Mouse (Mus musculus) forebrain, embryonic 12.5 days (tissue): ENCODE data around the gene Zfp663. TPM values are rescaled to one million over a fixed set of nuclear protein-coding genes. Genes with fewer than 3 reads are reported as not detected.
A peak's percentile ranks its signal among the peaks of the same experiment; 100 is the strongest.

Experiments used
- ATAC-seq: fragments of 200-750 bp; cut with Nextera tagmentation; 2 replicates; pipeline ENCODE4 v1.8.0; 2017; ENCODE audit warnings: moderate TSS enrichment; ENCODE audit not compliant: low FRiP score
- H3K27ac ChIP-seq: fragments of 300-500 bp; sonication (generic); 2 replicates; pipeline ENCODE4 v1.5.1; 2016; ENCODE audit warnings: mild to moderate bottlenecking
- H3K27me3 ChIP-seq: fragments of 300-500 bp; sonication (generic); 2 replicates; pipeline ENCODE4 v1.6.1; 2016; ENCODE audit warnings: mild to moderate bottlenecking
- H3K36me3 ChIP-seq: fragments of 300-500 bp; sonication (generic); replicated peaks from 2 replicates; pipeline ENCODE4 v1.6.1; 2016; ENCODE audit warnings: mild to moderate bottlenecking
- H3K4me1 ChIP-seq: fragments of 300-500 bp; sonication (generic); 2 replicates; pipeline ENCODE4 v1.6.1; 2016
- H3K4me2 ChIP-seq: fragments of 300-500 bp; sonication (generic); 2 replicates; pipeline ENCODE4 v1.6.1; 2016; ENCODE audit warnings: mild to moderate bottlenecking, moderate library complexity
- H3K4me3 ChIP-seq: fragments of 300-500 bp; sonication (generic); replicated peaks from 2 replicates; pipeline ENCODE4 v1.5.1; 2016; ENCODE audit warnings: mild to moderate bottlenecking
- H3K9ac ChIP-seq: fragments of 300-500 bp; sonication (generic); 2 replicates; pipeline ENCODE4 v1.6.1; 2016; ENCODE audit warnings: mild to moderate bottlenecking
- H3K9me3 ChIP-seq: fragments of 300-500 bp; sonication (generic); 2 replicates; pipeline ENCODE4 v1.6.1; 2016
- WGBS: fragments of 180-500 bp; shearing (Covaris S2); methylation state at CpG from one replicate; pipeline ENCODE4 v1.1.7; 2016; 5-methylcytosine and 5-hydroxymethylcytosine counted together
- polyA plus RNA-seq: library from polyadenylated mRNA; unstranded; fragments of >200 nt; fragmentation: Nextera tagmentation; extraction: Ambion mirVana; gene quantifications from 2 replicates; pipeline ENCODE4 v1.2.1, GENCODE M21; 2016

Zfp663 gene
- polyA plus RNA-seq, 1 experiment from 2014 or later: 6.9 TPM

GRCm38 (mm10) chr2:165396831-165397501 is 28.4 kb upstream of the Zfp663 start:
- 46% methylated on average over 19 of the region's 20 CpGs for WGBS

GRCm38 (mm10) chr2:165392156-165392555 is 23.6 kb upstream of the Zfp663 start:
- H3K9me3 ChIP-seq: 0 out of 2 replicates have a peak, but pooled peaks cover 2% of the 10 kb centered on the region
- H3K4me2 ChIP-seq: no peak overlapping the region
- H3K4me1 ChIP-seq: peaks cover 6% of the 10 kb centered on the region
- no peak overlapping the region for H3K9ac ChIP-seq
- H3K27me3 ChIP-seq: no peaks in the 10 kb centered on the region; the same call in 1 of the 2 replicates
- H3K4me3 ChIP-seq: no peak overlapping the region
- H3K27ac ChIP-seq: no peak overlapping the region
- 90% methylated on average over 4 of the region's 4 CpGs for WGBS
- ATAC-seq: no peak
- no peaks in the 10 kb centered on the region for H3K36me3 ChIP-seq

More at GRCm38 (mm10) chr2:165396831-165397501, 28.4 kb upstream of the Zfp663 start:
- H3K27me3 ChIP-seq: no peaks in the 10 kb centered on the region; the same call in 1 of the 2 replicates
- H3K4me3 ChIP-seq: no peak overlapping the region
- no peak overlapping the region for H3K9ac ChIP-seq
- 0 out of 2 replicates have a peak, but pooled peaks cover 2% of the 10 kb centered on the region for H3K9me3 ChIP-seq
- ATAC-seq: 0 out of 2 replicates have a peak, but pooled peaks have one; percentile 28
- H3K36me3 ChIP-seq: no peaks in the 10 kb centered on the region
- peak overlapping the region; percentile 3; the same call in 1 of the 2 replicates for H3K4me2 ChIP-seq
- H3K4me1 ChIP-seq: peaks cover 16% of the 10 kb centered on the region
- peak overlapping the region; percentile 61; the same call in 1 of the 2 replicates for H3K27ac ChIP-seq

GRCm38 (mm10) chr2:165391561-165391960 is 23.0 kb upstream of the Zfp663 start:
- Histone ChIP-seq H3K4me3 (no peak overlapping the region), H3K4me2 (no peak overlapping the region), H3K9ac (0 out of 2 replicates have a peak overlapping the region, but pooled peaks have one; percentile 21), H3K4me1 (peaks cover 5% of the 10 kb centered on the region), H3K36me3 (peaks cover 3% of the 10 kb centered on the region), H3K27ac (no peak overlapping the region), H3K27me3 (no peaks in the 10 kb centered on the region), H3K9me3 (0 out of 2 replicates have a peak, but pooled peaks cover 2% of the 10 kb centered on the region)
- ATAC-seq: no peak
- WGBS: 12% methylated on average over 8 of the region's 8 CpGs

- ATAC-seq: no peak
- peaks cover 18% of the 10 kb centered on the region for H3K4me1 ChIP-seq
- WGBS: 87% methylated on average over 6 of the region's 6 CpGs
Measured at GRCm38 (mm10) chr2:165389299-165389952, 20.9 kb upstream of the Zfp663 start.

GRCm38 (mm10) chr2:165387844-165388495 is 19.4 kb upstream of the Zfp663 start, which contains the start of gene Zfp334:
Zfp334 (minus strand) TSS chr2:165388259.
- Histone ChIP-seq H3K4me1 (peaks cover 18% of the 10 kb centered on the region), H3K9ac (peak within 1 kb of the TSS; percentile 93), H3K4me3 (peak within 1 kb of the TSS; percentile 81), H3K9me3 (no peaks in the 10 kb centered on the region), H3K36me3 (peaks cover 39% of the 10 kb centered on the region), H3K27ac (peak within 1 kb of the TSS; percentile 97), H3K27me3 (no peaks in the 10 kb centered on the region), H3K4me2 (peak within 1 kb of the TSS; percentile 76)
- ATAC-seq: peak; percentile 93
- under 1% methylated on average over 40 of the region's 40 CpGs for WGBS

More at GRCm38 (mm10) chr2:165389299-165389952, 20.9 kb upstream of the Zfp663 start:
- no peak overlapping the region for H3K9ac ChIP-seq
- no peaks in the 10 kb centered on the region for H3K27me3 ChIP-seq
- no peak overlapping the region for H3K27ac ChIP-seq
- no peak overlapping the region for H3K4me3 ChIP-seq
- H3K4me2 ChIP-seq: no peak overlapping the region
- 0 out of 2 replicates have a peak, but pooled peaks cover 2% of the 10 kb centered on the region for H3K9me3 ChIP-seq
- H3K36me3 ChIP-seq: peaks cover 25% of the 10 kb centered on the region

- Histone ChIP-seq H3K4me2 (peak overlapping the region; percentile 76), H3K4me3 (peak overlapping the region; percentile 81), H3K36me3 (peaks cover 45% of the 10 kb centered on the region), H3K4me1 (peaks cover 18% of the 10 kb centered on the region), H3K9ac (peak overlapping the region; percentile 93), H3K27me3 (no peaks in the 10 kb centered on the region), H3K27ac (peak overlapping the region; percentile 97), H3K9me3 (no peaks in the 10 kb centered on the region)
- WGBS: 6% methylated on average over 4 of the region's 4 CpGs
- ATAC-seq: no peak
Measured at GRCm38 (mm10) chr2:165387370-165387769, 18.8 kb upstream of the Zfp663 start.

- no peak overlapping the region for H3K9ac ChIP-seq
- peaks cover 96% of the 10 kb centered on the region for H3K36me3 ChIP-seq
- H3K27ac ChIP-seq: no peak overlapping the region
- 97% methylated on average over 25 of the region's 25 CpGs for WGBS
- ATAC-seq: no peak
- no peak overlapping the region for H3K4me2 ChIP-seq
- no peak overlapping the region for H3K4me3 ChIP-seq
- no peaks in the 10 kb centered on the region for H3K27me3 ChIP-seq
- H3K4me1 ChIP-seq: peaks cover 8% of the 10 kb centered on the region; the same call in 1 of the 2 replicates
- H3K9me3 ChIP-seq: no peaks in the 10 kb centered on the region; the same call in 1 of the 2 replicates
Measured at GRCm38 (mm10) chr2:165380050-165380449, 11.5 kb upstream of the Zfp663 start.

- H3K36me3 ChIP-seq: peaks cover 64% of the 10 kb centered on the region
Measured at GRCm38 (mm10) chr2:165376001-165376400, 7.5 kb upstream of the Zfp663 start.

GRCm38 (mm10) chr2:165375478-165375877 is 6.9 kb upstream of the Zfp663 start:
- no peak overlapping the region for H3K4me3 ChIP-seq
- no peaks in the 10 kb centered on the region for H3K27me3 ChIP-seq
- WGBS: 81% methylated on average over 5 of the region's 5 CpGs
- H3K4me1 ChIP-seq: peaks cover 14% of the 10 kb centered on the region
- no peaks in the 10 kb centered on the region; the same call in 1 of the 2 replicates for H3K9me3 ChIP-seq
- peaks cover 59% of the 10 kb centered on the region for H3K36me3 ChIP-seq
- ATAC-seq: no peak
- H3K9ac ChIP-seq: no peak overlapping the region
- no peak overlapping the region for H3K4me2 ChIP-seq
- 0 out of 2 replicates have a peak overlapping the region, but pooled peaks have one; percentile 8 for H3K27ac ChIP-seq

More at GRCm38 (mm10) chr2:165376001-165376400, 7.5 kb upstream of the Zfp663 start:
- 0 out of 2 replicates have a peak overlapping the region, but pooled peaks have one; percentile 8 for H3K27ac ChIP-seq
- H3K4me1 ChIP-seq: peaks cover 13% of the 10 kb centered on the region
- H3K4me2 ChIP-seq: no peak overlapping the region
- no peaks in the 10 kb centered on the region for H3K27me3 ChIP-seq
- no peak overlapping the region for H3K9ac ChIP-seq
- no peaks in the 10 kb centered on the region; the same call in 1 of the 2 replicates for H3K9me3 ChIP-seq
- no peak for ATAC-seq
- H3K4me3 ChIP-seq: no peak overlapping the region
- WGBS: 74% methylated on average over 4 of the region's 4 CpGs

GRCm38 (mm10) chr2:165371066-165371465 is 2.5 kb upstream of the Zfp663 start:
- Histone ChIP-seq H3K36me3 (peaks cover 18% of the 10 kb centered on the region), H3K27me3 (0 out of 2 replicates have a peak, but pooled peaks cover 3% of the 10 kb centered on the region), H3K4me2 (no peak overlapping the region), H3K27ac (no peak overlapping the region), H3K9ac (no peak overlapping the region), H3K4me3 (no peak overlapping the region), H3K9me3 (no peaks in the 10 kb centered on the region), H3K4me1 (peaks cover 33% of the 10 kb centered on the region)
- ATAC-seq: no peak
- WGBS: 10% methylated on average over 3 of the region's 3 CpGs

- H3K4me2 ChIP-seq: no peak overlapping the region
- H3K27ac ChIP-seq: no peak overlapping the region
- H3K9ac ChIP-seq: no peak overlapping the region
- ATAC-seq: no peak
- no peak overlapping the region for H3K4me3 ChIP-seq
- peaks cover 12% of the 10 kb centered on the region for H3K36me3 ChIP-seq
- H3K4me1 ChIP-seq: peaks cover 33% of the 10 kb centered on the region
- WGBS: 77% methylated on average over 3 of the region's 3 CpGs
- peaks cover 7% of the 10 kb centered on the region; the same call in 1 of the 2 replicates for H3K27me3 ChIP-seq
- no peaks in the 10 kb centered on the region for H3K9me3 ChIP-seq
Measured at GRCm38 (mm10) chr2:165370348-165370747, 1.8 kb upstream of the Zfp663 start.
